Mouse (Mus musculus): ENCODE data around the gene Tbcb.
"Not testable (repeated sequence)": the region's sequence is repeated elsewhere in the genome, so short reads cannot be mapped to it uniquely, and the experiment has no call there.

Gene Tbcb

GRCm38 (mm10) chr7:30222205-30222604, 9.9 kb downstream of the Tbcb start:
- DNase-seq (ENCODE audit: low spot score in 2 of 2) = no peak

- no peak for DNase-seq (ENCODE audit: low spot score in 2 of 2)
These were observed 10.6 kb downstream of the Tbcb start for GRCm38 (mm10) chr7:30221433-30221832.

- no peak for DNase-seq (ENCODE audit: low spot score in 2 of 2)
These were observed 12.1 kb downstream of the Tbcb start for GRCm38 (mm10) chr7:30220008-30220356.

GRCm38 (mm10) chr7:30219293-30220007, 12.6 kb downstream of the Tbcb start:
- DNase-seq (ENCODE audit: low spot score in 2 of 2) = no peak

GRCm38 (mm10) chr7:30217277-30217676, 14.8 kb downstream of the Tbcb start:
- no peak for DNase-seq (ENCODE audit: low spot score in 2 of 2)

GRCm38 (mm10) chr7:30216723-30217151, 15.3 kb downstream of the Tbcb start:
- peak; percentile 63 to 79 for DNase-seq (ENCODE audit: low spot score in 2 of 2)

- no peak for DNase-seq (ENCODE audit: low spot score in 2 of 2)
These were observed 16.2 kb downstream of the Tbcb start for GRCm38 (mm10) chr7:30215875-30216274.

GRCm38 (mm10) chr7:30213881-30214280, 18.2 kb downstream of the Tbcb start:
- DNase-seq (ENCODE audit: low spot score in 2 of 2) = no peak

GRCm38 (mm10) chr7:30211025-30211424, 21.0 kb downstream of the Tbcb start:
- DNase-seq (ENCODE audit: low spot score in 2 of 2) = no peak

- not testable (repeated sequence) for DNase-seq (ENCODE audit: low spot score in 2 of 2)
These were observed 25.7 kb downstream of the Tbcb start for GRCm38 (mm10) chr7:30206364-30206763.

GRCm38 (mm10) chr7:30205383-30205782, 26.7 kb downstream of the Tbcb start:
- DNase-seq (ENCODE audit: low spot score in 2 of 2) = peak in 1 of 2 experiments; percentile 75

GRCm38 (mm10) chr7:30204380-30204779, 27.7 kb downstream of the Tbcb start:
- no peak for DNase-seq (ENCODE audit: low spot score in 2 of 2)

- no peak for DNase-seq (ENCODE audit: low spot score in 2 of 2)
These were observed 29.0 kb downstream of the Tbcb start for GRCm38 (mm10) chr7:30202895-30203690.

- not testable (repeated sequence) for DNase-seq (ENCODE audit: low spot score in 2 of 2)
These were observed 31.4 kb downstream of the Tbcb start for GRCm38 (mm10) chr7:30200661-30201060.

GRCm38 (mm10) chr7:30200200-30200599, 31.9 kb downstream of the Tbcb start:
- no peak for DNase-seq (ENCODE audit: low spot score in 2 of 2)

GRCm38 (mm10) chr7:30199498-30200139, 32.5 kb downstream of the Tbcb start:
- no peak for DNase-seq (ENCODE audit: low spot score in 2 of 2)

GRCm38 (mm10) chr7:30198481-30198971, 33.5 kb downstream of the Tbcb start, which contains the start of gene Capns1:
Gene Capns1, minus strand, starts transcription at chr7:30198811.
- peak in 1 of 2 experiments; percentile 55 for DNase-seq (ENCODE audit: low spot score in 2 of 2)

- DNase-seq (ENCODE audit: low spot score in 2 of 2) = no peak
These were observed 34.4 kb downstream of the Tbcb start for GRCm38 (mm10) chr7:30197592-30198129.

GRCm38 (mm10) chr7:30196171-30196570, 35.9 kb downstream of the Tbcb start:
- DNase-seq (ENCODE audit: low spot score in 2 of 2) = no peak

- no peak for DNase-seq (ENCODE audit: low spot score in 2 of 2)
These were observed 36.6 kb downstream of the Tbcb start for GRCm38 (mm10) chr7:30195461-30195860.

- peak; percentile 82 to 92 for DNase-seq (ENCODE audit: low spot score in 2 of 2)
These were observed 37.2 kb downstream of the Tbcb start for GRCm38 (mm10) chr7:30194884-30195283.

Data from cerebellum, postnatal 4 days (tissue).